Mouse (Mus musculus) bone marrow, adult 2 months (tissue): ENCODE results near the gene G6pc. TPM values are rescaled to one million over a fixed set of nuclear protein-coding genes. Genes with fewer than 3 reads are reported as not detected.

Source experiments
- H3K27ac ChIP-seq: fragments of 200-500 bp; 2 replicates; pipeline ENCODE4 v1.5.1; 2012; ENCODE audit warnings: low read depth, mild to moderate bottlenecking, control low read depth, inconsistent platforms, low read length; ENCODE audit not compliant: control insufficient read depth, poor library complexity, insufficient read depth
- H3K4me1 ChIP-seq: fragments of 200-500 bp; 2 replicates; pipeline ENCODE4 v1.6.1; 2011; ENCODE audit warnings: low read length; ENCODE audit not compliant: control insufficient read depth, insufficient read depth
- H3K4me3 ChIP-seq: fragments of 200-500 bp; replicated peaks from 2 replicates; pipeline ENCODE3; 2011; ENCODE audit warnings: mild to moderate bottlenecking, low read depth, low read length, control low read depth; ENCODE audit not compliant: control insufficient read depth
- CTCF ChIP-seq: fragments of 200-500 bp; IDR thresholded peaks from 2 replicates; pipeline ENCODE4 v1.5.1; 2011; ENCODE audit warnings: low read length, control low read depth; ENCODE audit not compliant: control insufficient read depth, insufficient read depth
- POLR2A ChIP-seq: fragments of 200-500 bp; IDR thresholded peaks from 2 replicates; pipeline ENCODE4 v1.6.1; 2011; ENCODE audit warnings: low read depth, mild to moderate bottlenecking, control low read depth, low read length, borderline replicate concordance; ENCODE audit not compliant: control insufficient read depth
- WGBS: fragments of 180-500 bp; shearing (Covaris S2); methylation state at CpG from one replicate; pipeline ENCODE4 v1.1.7; 2018; 5-methylcytosine and 5-hydroxymethylcytosine counted together
- polyA plus RNA-seq: library from polyadenylated mRNA; stranded (reverse); fragments of >200 nt; gene quantifications from 2 replicates; pipeline ENCODE4 v1.2.4, GENCODE M21; 2011; ENCODE audit warnings: low replicate concordance; ENCODE audit not compliant: missing spikeins, insufficient read depth, insufficient read length

G6pc gene
- polyA plus RNA-seq, 1 experiment, result not detected

- TF ChIP-seq CTCF (no peak), POLR2A (no peak)
- 54% methylated on average over 6 of the region's 6 CpGs for WGBS
- Histone ChIP-seq H3K4me1 (no peaks in the 10 kb centered on the region), H3K4me3 (no peak overlapping the region), H3K27ac (no peak overlapping the region)
Observed at GRCm38 (mm10) chr11:101378926-101379325, 11.6 kb downstream of the G6pc start.

- Histone ChIP-seq H3K4me1 (no peaks in the 10 kb centered on the region), H3K27ac (no peak overlapping the region), H3K4me3 (no peak overlapping the region)
- no peak for TF ChIP-seq CTCF
- no peak for TF ChIP-seq POLR2A
- 38% methylated on average over 4 of the region's 4 CpGs for WGBS
Observed at GRCm38 (mm10) chr11:101381817-101382216, 14.5 kb downstream of the G6pc start.

- WGBS, result 3% methylated on average over 8 of the region's 8 CpGs
- TF ChIP-seq POLR2A (no peak), CTCF (peak; percentile 75)
- Histone ChIP-seq H3K4me3 (no peak overlapping the region), H3K27ac (no peak overlapping the region), H3K4me1 (no peaks in the 10 kb centered on the region)
Observed at GRCm38 (mm10) chr11:101395110-101395509, 27.7 kb downstream of the G6pc start.

DNA sequence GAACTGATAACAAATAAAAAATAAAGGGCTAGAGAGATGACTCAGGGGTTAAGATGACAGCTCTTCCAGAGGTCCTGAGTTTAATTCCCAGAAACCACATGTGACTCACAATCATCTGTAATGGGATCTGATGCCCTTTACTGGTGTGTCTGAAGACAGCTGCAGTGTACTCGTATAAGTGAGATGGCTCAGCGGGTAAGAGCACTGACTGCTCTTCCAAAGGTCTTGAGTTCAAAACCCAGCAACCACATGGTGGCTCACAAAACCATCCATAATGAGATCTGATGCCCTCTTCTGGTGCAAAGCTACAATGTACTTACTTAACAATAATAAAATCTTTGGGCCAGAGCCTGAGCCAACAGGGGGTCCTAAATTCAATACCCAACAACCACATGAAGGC, 47.9 kb downstream of the G6pc start:
- WGBS, result 84% methylated on average over 2 of the region's 2 CpGs
- TF ChIP-seq POLR2A, result no peak
- TF ChIP-seq CTCF, result no peak

GRCm38 (mm10) chr11:101416433-101417100, 49.2 kb downstream of the G6pc start:
- Histone ChIP-seq H3K4me3 (peak overlapping the region; percentile 95), H3K27ac (peak overlapping the region; percentile 26; the same call in 1 of the 2 replicates), H3K4me1 (no peaks in the 10 kb centered on the region; the same call in 1 of the 2 replicates)
- no peak for TF ChIP-seq CTCF
- TF ChIP-seq POLR2A, result no peak
- WGBS, result under 1% methylated on average over 11 of the region's 11 CpGs

More for the DNA sequence above, 47.9 kb downstream of the G6pc start:
- Histone ChIP-seq H3K4me1 (no peaks in the 10 kb centered on the region; the same call in 1 of the 2 replicates), H3K4me3 (no peak overlapping the region), H3K27ac (no peak overlapping the region)

- Histone ChIP-seq H3K27ac (peak within 1 kb of the TSS; percentile 26; the same call in 1 of the 2 replicates), H3K4me1 (no peaks in the 10 kb centered on the region; the same call in 1 of the 2 replicates), H3K4me3 (peak within 1 kb of the TSS; percentile 95)
- peak; percentile 63; the same call in 1 of the 2 replicates for TF ChIP-seq POLR2A
- no peak for TF ChIP-seq CTCF
- WGBS, result under 1% methylated on average over 45 of the region's 45 CpGs
Observed at GRCm38 (mm10) chr11:101417101-101417855, 49.9 kb downstream of the G6pc start, which contains the start of gene Aarsd1. Gene Aarsd1, minus strand, starts transcription at chr11:101417615.

GRCm38 (mm10) chr11:101418991-101419390, 51.6 kb downstream of the G6pc start:
- 84% methylated on average over 6 of the region's 6 CpGs for WGBS

GRCm38 (mm10) chr11:101419610-101420009, 52.2 kb downstream of the G6pc start:
- Histone ChIP-seq H3K4me3 (no peak overlapping the region), H3K27ac (no peak overlapping the region), H3K4me1 (no peaks in the 10 kb centered on the region; the same call in 1 of the 2 replicates)
- whole genome bisulfite sequencing, result 68% methylated on average over 3 of the region's 3 CpGs
- TF ChIP-seq POLR2A (no peak), CTCF (no peak)

More at GRCm38 (mm10) chr11:101418991-101419390, 51.6 kb downstream of the G6pc start:
- Histone ChIP-seq H3K4me1 (no peaks in the 10 kb centered on the region; the same call in 1 of the 2 replicates), H3K27ac (no peak overlapping the region), H3K4me3 (no peak overlapping the region)
- TF ChIP-seq CTCF (no peak), POLR2A (no peak)
